Mouse (Mus musculus): Measurements from ENCODE around the gene Dnajc17. TPM values are rescaled to one million over a fixed set of nuclear protein-coding genes. Genes with fewer than 3 reads are reported as not detected.

The Dnajc17 gene
- polyA plus RNA-seq (2016; fragmentation: Nextera tagmentation; extraction: Ambion mirVana): 14.8 and 19.5 TPM in 2 replicates

- peak within 1 kb of the TSS; percentile 95 for H3K27ac ChIP-seq
- under 1% methylated on average over 51 of the region's 51 CpGs for WGBS
- H3K4me1 ChIP-seq: peaks cover 15% of the 10 kb centered on the region
- peak within 1 kb of the TSS; percentile 81 for H3K4me3 ChIP-seq
- peak; percentile 99 for DNase-seq (ENCODE audit: low spot score)
- H3K9me3 ChIP-seq: no peaks in the 10 kb centered on the region
- H3K36me3 ChIP-seq: peaks cover 31% of the 10 kb centered on the region
- no peaks in the 10 kb centered on the region for H3K27me3 ChIP-seq (ENCODE audit: insufficient read depth, poor library complexity, severe bottlenecking)
Observed at GRCm38 (mm10) chr2:119208344-119209175, at the start of gene Dnajc17, which contains the start of gene Zfyve19. Gene Dnajc17, minus strand, starts transcription at chr2:119208795. Gene Zfyve19, plus strand, starts transcription at chr2:119208617.

GRCm38 (mm10) chr2:119254976-119255375 lies 46.4 kb upstream of the Dnajc17 start:
- Histone ChIP-seq H3K9me3 (no peaks in the 10 kb centered on the region), H3K27ac (no peak overlapping the region), H3K27me3 (ENCODE audit: insufficient read depth, poor library complexity, severe bottlenecking) (peaks cover 28% of the 10 kb centered on the region; the same call in 1 of the 2 replicates), H3K4me1 (peaks cover 7% of the 10 kb centered on the region; the same call in 1 of the 2 replicates), H3K36me3 (no peaks in the 10 kb centered on the region), H3K4me3 (no peak overlapping the region)
- DNase-seq (ENCODE audit: low spot score): peak; percentile 42
- WGBS: 34% methylated on average over 7 of the region's 7 CpGs

- Histone ChIP-seq H3K27ac (no peak overlapping the region), H3K4me3 (peak overlapping the region; percentile 42; the same call in 1 of the 2 replicates), H3K4me1 (peaks cover 7% of the 10 kb centered on the region; the same call in 1 of the 2 replicates), H3K27me3 (ENCODE audit: insufficient read depth, poor library complexity, severe bottlenecking) (peaks cover 45% of the 10 kb centered on the region), H3K36me3 (no peaks in the 10 kb centered on the region), H3K9me3 (no peaks in the 10 kb centered on the region)
- peak; percentile 93 for DNase-seq (ENCODE audit: low spot score)
- 14% methylated on average over 11 of the region's 11 CpGs for WGBS
Observed at GRCm38 (mm10) chr2:119250826-119251478, 42.4 kb upstream of the Dnajc17 start.

- 64% methylated on average over 5 of the region's 5 CpGs for WGBS
- no peak overlapping the region for H3K4me3 ChIP-seq
- H3K36me3 ChIP-seq: no peaks in the 10 kb centered on the region
- H3K27ac ChIP-seq: no peak overlapping the region
- DNase-seq (ENCODE audit: low spot score): no peak
- H3K27me3 ChIP-seq (ENCODE audit: insufficient read depth, poor library complexity, severe bottlenecking): peaks cover 43% of the 10 kb centered on the region
- no peaks in the 10 kb centered on the region for H3K9me3 ChIP-seq
- H3K4me1 ChIP-seq: peaks cover 7% of the 10 kb centered on the region; the same call in 1 of the 2 replicates
Observed at GRCm38 (mm10) chr2:119250377-119250776, 41.8 kb upstream of the Dnajc17 start.

- Histone ChIP-seq H3K36me3 (no peaks in the 10 kb centered on the region), H3K9me3 (no peaks in the 10 kb centered on the region), H3K27ac (no peak overlapping the region), H3K4me3 (no peak overlapping the region), H3K27me3 (ENCODE audit: insufficient read depth, poor library complexity, severe bottlenecking) (peaks cover 37% of the 10 kb centered on the region), H3K4me1 (peaks cover 7% of the 10 kb centered on the region; the same call in 1 of the 2 replicates)
- WGBS: 67% methylated on average over 4 of the region's 4 CpGs
- DNase-seq (ENCODE audit: low spot score): no peak
Observed at GRCm38 (mm10) chr2:119249592-119250061, 41.0 kb upstream of the Dnajc17 start.

- no peak for DNase-seq (ENCODE audit: low spot score)
- Histone ChIP-seq H3K9me3 (no peaks in the 10 kb centered on the region), H3K4me1 (peaks cover 7% of the 10 kb centered on the region; the same call in 1 of the 2 replicates), H3K36me3 (no peaks in the 10 kb centered on the region), H3K27me3 (ENCODE audit: insufficient read depth, poor library complexity, severe bottlenecking) (peaks cover 21% of the 10 kb centered on the region), H3K4me3 (no peak overlapping the region), H3K27ac (no peak overlapping the region)
- WGBS: 83% methylated on average over 9 of the region's 9 CpGs
Observed at GRCm38 (mm10) chr2:119247904-119248303, 39.3 kb upstream of the Dnajc17 start.

GRCm38 (mm10) chr2:119245246-119245645 lies 36.7 kb upstream of the Dnajc17 start:
- H3K27ac ChIP-seq: no peak overlapping the region
- no peak overlapping the region for H3K4me3 ChIP-seq
- H3K36me3 ChIP-seq: no peaks in the 10 kb centered on the region
- DNase-seq (ENCODE audit: low spot score): no peak
- no peaks in the 10 kb centered on the region; the same call in 1 of the 2 replicates for H3K4me1 ChIP-seq
- 75% methylated on average over 7 of the region's 7 CpGs for WGBS
- peaks cover 42% of the 10 kb centered on the region for H3K27me3 ChIP-seq (ENCODE audit: insufficient read depth, poor library complexity, severe bottlenecking)
- no peaks in the 10 kb centered on the region for H3K9me3 ChIP-seq

- Histone ChIP-seq H3K9me3 (no peaks in the 10 kb centered on the region), H3K27ac (no peak overlapping the region), H3K4me1 (peaks cover 4% of the 10 kb centered on the region), H3K27me3 (ENCODE audit: insufficient read depth, poor library complexity, severe bottlenecking) (peaks cover 49% of the 10 kb centered on the region), H3K4me3 (no peak overlapping the region), H3K36me3 (no peaks in the 10 kb centered on the region)
- WGBS: 74% methylated on average over 9 of the region's 9 CpGs
- no peak for DNase-seq (ENCODE audit: low spot score)
Observed at GRCm38 (mm10) chr2:119242548-119242947, 34.0 kb upstream of the Dnajc17 start.

- H3K27ac ChIP-seq: no peak overlapping the region
- WGBS: 79% methylated on average over 4 of the region's 4 CpGs
- peaks cover 67% of the 10 kb centered on the region for H3K27me3 ChIP-seq (ENCODE audit: insufficient read depth, poor library complexity, severe bottlenecking)
- no peak overlapping the region for H3K4me3 ChIP-seq
- H3K9me3 ChIP-seq: no peaks in the 10 kb centered on the region
- DNase-seq (ENCODE audit: low spot score): no peak
- H3K36me3 ChIP-seq: no peaks in the 10 kb centered on the region
- peaks cover 14% of the 10 kb centered on the region for H3K4me1 ChIP-seq
Observed at GRCm38 (mm10) chr2:119240819-119241186, 32.2 kb upstream of the Dnajc17 start.

- Histone ChIP-seq H3K27me3 (ENCODE audit: insufficient read depth, poor library complexity, severe bottlenecking) (peaks cover 72% of the 10 kb centered on the region), H3K27ac (no peak overlapping the region), H3K4me3 (no peak overlapping the region), H3K4me1 (peaks cover 14% of the 10 kb centered on the region), H3K36me3 (no peaks in the 10 kb centered on the region), H3K9me3 (no peaks in the 10 kb centered on the region)
- WGBS: 76% methylated on average over 4 of the region's 4 CpGs
- no peak for DNase-seq (ENCODE audit: low spot score)
Observed at GRCm38 (mm10) chr2:119240075-119240818, 31.7 kb upstream of the Dnajc17 start.

- peaks cover 87% of the 10 kb centered on the region for H3K27me3 ChIP-seq (ENCODE audit: insufficient read depth, poor library complexity, severe bottlenecking)
- no peak for DNase-seq (ENCODE audit: low spot score)
- peaks cover 14% of the 10 kb centered on the region for H3K4me1 ChIP-seq
- 72% methylated on average over 2 of the region's 2 CpGs for WGBS
- no peak overlapping the region for H3K4me3 ChIP-seq
- H3K36me3 ChIP-seq: no peaks in the 10 kb centered on the region
- no peak overlapping the region for H3K27ac ChIP-seq
- H3K9me3 ChIP-seq: no peaks in the 10 kb centered on the region
Observed at GRCm38 (mm10) chr2:119238671-119239070, 30.1 kb upstream of the Dnajc17 start.

- Histone ChIP-seq H3K9me3 (no peaks in the 10 kb centered on the region), H3K36me3 (no peaks in the 10 kb centered on the region), H3K27ac (peak overlapping the region; percentile 43), H3K27me3 (ENCODE audit: insufficient read depth, poor library complexity, severe bottlenecking) (peaks cover 89% of the 10 kb centered on the region), H3K4me1 (peaks cover 14% of the 10 kb centered on the region), H3K4me3 (peak overlapping the region; percentile 63)
- 2% methylated on average over 31 of the region's 31 CpGs for WGBS
- DNase-seq (ENCODE audit: low spot score): no peak
Observed at GRCm38 (mm10) chr2:119237871-119238220, 29.3 kb upstream of the Dnajc17 start.

Measured in heart, embryonic 10.5 days (tissue).